Mouse (Mus musculus): ENCODE results near the gene 4931423N10Rik. TPM values are rescaled to one million over a fixed set of nuclear protein-coding genes. Genes with fewer than 3 reads are reported as not detected.

4931423N10Rik gene
- 0.26 TPM in 1 of 2 replicates, not detected in the other for total RNA-seq (2012; rRNA removed)

- no peak for TF ChIP-seq HCFC1 (IDR thresholded peaks at IDR 0.05; ENCODE audit: borderline replicate concordance, insufficient read depth, low read length)
- no peak for TF ChIP-seq CHD2 (IDR thresholded peaks at IDR 0.05; ENCODE audit: low read depth, low read length)
- TF ChIP-seq ZC3H11A (IDR thresholded peaks at IDR 0.05; ENCODE audit: borderline replicate concordance, low read depth, low read length): no peak; the same call in 1 of the 2 replicates
- no peak for DNase-seq (ENCODE audit: low read depth, low spot score)
These were observed at the start of gene 4931423N10Rik for GRCm38 (mm10) chr2:23207070-23207526. Gene 4931423N10Rik, plus strand, starts transcription at chr2:23207476.

DNA sequence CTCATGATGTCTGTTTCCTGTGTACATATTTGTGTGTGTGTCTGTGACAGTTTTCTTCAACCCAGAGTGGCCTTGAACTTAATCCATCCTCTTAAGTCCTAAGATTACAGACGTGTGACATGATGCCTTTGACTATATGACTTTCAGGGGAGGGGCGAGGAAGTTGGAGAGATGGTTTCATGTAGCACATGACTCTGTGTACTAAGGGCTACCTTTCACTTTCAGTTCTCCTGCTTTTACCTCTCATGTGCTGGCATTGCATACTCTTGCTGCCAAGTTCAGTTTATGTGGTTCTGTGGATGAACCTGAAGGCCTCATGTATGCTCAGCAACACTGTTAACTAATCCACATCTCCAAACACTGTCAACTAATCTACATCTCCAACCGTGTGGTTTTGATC is 35.0 kb upstream of the 4931423N10Rik start:
- Histone ChIP-seq H3K36me3 (ENCODE audit: control insufficient read depth, insufficient read depth, low read length, poor library complexity, severe bottlenecking) (peaks cover 9% of the 10 kb centered on the region; the same call in 1 of the 2 replicates), H3K4me3 (ENCODE audit: insufficient read depth in 1 of 2, low read depth in 1 of 2, low read length in 2 of 2, poor library complexity in 1 of 2, severe bottlenecking in 1 of 2) (no peak overlapping the region), H3K9me3 (ENCODE audit: control insufficient read depth, insufficient read depth, low read depth, low read length) (no peaks in the 10 kb centered on the region), H3K9ac (ENCODE audit: insufficient read depth, low read depth, low read length, poor library complexity, severe bottlenecking) (no peak overlapping the region), H3K4me1 (ENCODE audit: control insufficient read depth in 2 of 2, insufficient read depth in 2 of 2, low read length in 2 of 2, poor library complexity in 1 of 2) (no peaks in the 10 kb centered on the region), H3K27ac (ENCODE audit: insufficient read depth, low read depth, low read length, poor library complexity, severe bottlenecking) (no peak overlapping the region)
- in situ Hi-C loops (cut with MboI; ENCODE audit: low sequenced_read_pairs in 2 of 2, unreplicated experiment in 2 of 2): no loop called here
- DNase-seq (ENCODE audit: low read depth, low spot score): no peak
- TF ChIP-seq HCFC1 (IDR thresholded peaks at IDR 0.05; ENCODE audit: borderline replicate concordance, insufficient read depth, low read length) (no peak), ZC3H11A (IDR thresholded peaks at IDR 0.05; ENCODE audit: borderline replicate concordance, low read depth, low read length) (no peak), ZNF384 (IDR thresholded peaks at IDR 0.05; ENCODE audit: low read depth, low read length) (no peak), CHD2 (IDR thresholded peaks at IDR 0.05; ENCODE audit: low read depth, low read length) (no peak), MAFK (IDR thresholded peaks at IDR 0.05; ENCODE audit: insufficient read depth, low read depth, low read length) (no peak)

More at GRCm38 (mm10) chr2:23207070-23207526, at the start of gene 4931423N10Rik:
- Histone ChIP-seq H3K4me3 (ENCODE audit: insufficient read depth in 1 of 2, low read depth in 1 of 2, low read length in 2 of 2, poor library complexity in 1 of 2, severe bottlenecking in 1 of 2) (no peak within 1 kb of the TSS), H3K36me3 (ENCODE audit: control insufficient read depth, insufficient read depth, low read length, poor library complexity, severe bottlenecking) (no peaks in the 10 kb centered on the region), H3K27ac (ENCODE audit: insufficient read depth, low read depth, low read length, poor library complexity, severe bottlenecking) (no peak within 1 kb of the TSS), H3K4me1 (ENCODE audit: control insufficient read depth in 2 of 2, insufficient read depth in 2 of 2, low read length in 2 of 2, poor library complexity in 1 of 2) (peaks cover 0 to 2% of the 10 kb centered on the region in 2 experiments; a peak in 1 of 4 replicates), H3K9ac (ENCODE audit: insufficient read depth, low read depth, low read length, poor library complexity, severe bottlenecking) (no peak within 1 kb of the TSS), H3K9me3 (ENCODE audit: control insufficient read depth, insufficient read depth, low read depth, low read length) (no peaks in the 10 kb centered on the region)
- in situ Hi-C loops (cut with MboI; ENCODE audit: low sequenced_read_pairs in 2 of 2, unreplicated experiment in 2 of 2): no loop called here

- in situ Hi-C loops (cut with MboI; ENCODE audit: low sequenced_read_pairs in 2 of 2, unreplicated experiment in 2 of 2): no loop called here
- Histone ChIP-seq H3K9ac (ENCODE audit: insufficient read depth, low read depth, low read length, poor library complexity, severe bottlenecking) (no peak overlapping the region), H3K27ac (ENCODE audit: insufficient read depth, low read depth, low read length, poor library complexity, severe bottlenecking) (no peak overlapping the region), H3K4me1 (ENCODE audit: control insufficient read depth in 2 of 2, insufficient read depth in 2 of 2, low read length in 2 of 2, poor library complexity in 1 of 2) (no peaks in the 10 kb centered on the region), H3K4me3 (ENCODE audit: insufficient read depth in 1 of 2, low read depth in 1 of 2, low read length in 2 of 2, poor library complexity in 1 of 2, severe bottlenecking in 1 of 2) (no peak overlapping the region), H3K36me3 (ENCODE audit: control insufficient read depth, insufficient read depth, low read length, poor library complexity, severe bottlenecking) (peaks cover 5% of the 10 kb centered on the region), H3K9me3 (ENCODE audit: control insufficient read depth, insufficient read depth, low read depth, low read length) (no peaks in the 10 kb centered on the region)
- no peak for TF ChIP-seq ZNF384 (IDR thresholded peaks at IDR 0.05; ENCODE audit: low read depth, low read length)
- no peak for TF ChIP-seq HCFC1 (IDR thresholded peaks at IDR 0.05; ENCODE audit: borderline replicate concordance, insufficient read depth, low read length)
- TF ChIP-seq MAFK (IDR thresholded peaks at IDR 0.05; ENCODE audit: insufficient read depth, low read depth, low read length): no peak
- TF ChIP-seq CHD2 (IDR thresholded peaks at IDR 0.05; ENCODE audit: low read depth, low read length): no peak
- TF ChIP-seq ZC3H11A (IDR thresholded peaks at IDR 0.05; ENCODE audit: borderline replicate concordance, low read depth, low read length): no peak
- DNase-seq (ENCODE audit: low read depth, low spot score): no peak
These were observed 12.9 kb upstream of the 4931423N10Rik start for GRCm38 (mm10) chr2:23194366-23194765.

GRCm38 (mm10) chr2:23201034-23201433 is 6.2 kb upstream of the 4931423N10Rik start:
- H3K9me3 ChIP-seq (ENCODE audit: control insufficient read depth, insufficient read depth, low read depth, low read length): no peaks in the 10 kb centered on the region
- peaks cover 5% of the 10 kb centered on the region for H3K36me3 ChIP-seq (ENCODE audit: control insufficient read depth, insufficient read depth, low read length, poor library complexity, severe bottlenecking)
- TF ChIP-seq CHD2 (IDR thresholded peaks at IDR 0.05; ENCODE audit: low read depth, low read length): no peak
- no peak for TF ChIP-seq ZC3H11A (IDR thresholded peaks at IDR 0.05; ENCODE audit: borderline replicate concordance, low read depth, low read length)
- TF ChIP-seq ZNF384 (IDR thresholded peaks at IDR 0.05; ENCODE audit: low read depth, low read length): no peak
- no peak for TF ChIP-seq MAFK (IDR thresholded peaks at IDR 0.05; ENCODE audit: insufficient read depth, low read depth, low read length)
- TF ChIP-seq HCFC1 (IDR thresholded peaks at IDR 0.05; ENCODE audit: borderline replicate concordance, insufficient read depth, low read length): no peak
- in situ Hi-C loops (cut with MboI; ENCODE audit: low sequenced_read_pairs in 2 of 2, unreplicated experiment in 2 of 2): no loop called here
- DNase-seq (ENCODE audit: low read depth, low spot score): no peak
- H3K4me1 ChIP-seq (ENCODE audit: control insufficient read depth in 2 of 2, insufficient read depth in 2 of 2, low read length in 2 of 2, poor library complexity in 1 of 2): peaks cover 0 to 2% of the 10 kb centered on the region in 2 experiments; a peak in 1 of 4 replicates
- H3K9ac ChIP-seq (ENCODE audit: insufficient read depth, low read depth, low read length, poor library complexity, severe bottlenecking): no peak overlapping the region
- H3K27ac ChIP-seq (ENCODE audit: insufficient read depth, low read depth, low read length, poor library complexity, severe bottlenecking): no peak overlapping the region
- H3K4me3 ChIP-seq (ENCODE audit: insufficient read depth in 1 of 2, low read depth in 1 of 2, low read length in 2 of 2, poor library complexity in 1 of 2, severe bottlenecking in 1 of 2): no peak overlapping the region

Measured in ES-E14 (cell line).